Comparison of ENCODE assay signal across 27 mouse cellular contexts in the genomic region with DNA sequence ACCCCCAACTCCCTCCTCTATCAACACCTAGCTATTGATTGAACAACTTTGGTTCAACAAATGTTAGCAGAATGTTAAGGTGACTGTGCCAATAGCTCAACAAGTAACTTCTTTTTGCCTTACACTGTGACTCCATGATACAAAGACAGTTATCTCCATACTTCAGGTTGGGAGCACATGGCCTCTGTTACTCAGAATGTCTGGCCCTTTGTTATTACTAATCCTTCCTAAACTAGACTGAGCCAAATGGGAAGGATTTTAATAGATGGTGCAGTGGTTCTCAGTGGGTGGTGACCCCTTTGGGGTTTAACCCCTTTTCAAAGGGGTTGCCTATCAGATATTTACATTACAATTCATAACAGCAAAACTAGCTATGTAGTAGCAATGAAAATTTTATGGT. TPM values are rescaled to one million over a fixed set of nuclear protein-coding genes. Genes with fewer than 3 reads are reported as not detected.
DNase-seq lines count a peak whose midpoint lies in the region; ATAC-seq and TF ChIP-seq lines count a peak whose summit lies in the region.
"Had no signal": no experiment of that assay in that cellular context is flagged by ENCODE, and none has a peak within 500 bp of the region (broad histone marks: within the 10 kb centered on the region; RNA-seq: fewer than 3 reads in every experiment).

No protein-coding gene starts in this region.

- TF ChIP-seq POLR2A in heart, adult 2 months (IDR thresholded peaks at IDR 0.05; ENCODE audit: insufficient read depth, low read depth, low read length): no peak
- no peak for TF ChIP-seq POLR2A in embryonic fibroblast, embryonic 13.5 days (IDR thresholded peaks at IDR 0.05; ENCODE audit: low read depth, low read length)

- peaks cover 34% of the 10 kb centered on the region for H3K36me3 ChIP-seq in heart, adult 2 months (ENCODE audit: control insufficient read depth, insufficient read depth, low read length)
- peaks cover 8% of the 10 kb centered on the region for H3K36me3 ChIP-seq in midbrain, embryonic 11.5 days (ENCODE audit: control insufficient read depth, insufficient read depth, low read length)
- peaks cover 10% of the 10 kb centered on the region; the same call in 1 of the 2 replicates for H3K36me3 ChIP-seq in midbrain, embryonic 16.5 days (ENCODE audit: control insufficient read depth, insufficient read depth, low read length)

- no peaks in the 10 kb centered on the region for H3K27me3 ChIP-seq in heart, adult 2 months (ENCODE audit: control insufficient read depth, insufficient read depth, low read length)
- H3K27me3 ChIP-seq in midbrain, embryonic 11.5 days (ENCODE audit: control insufficient read depth, insufficient read depth, low read length): no peaks in the 10 kb centered on the region
- H3K27me3 ChIP-seq in midbrain, embryonic 16.5 days (ENCODE audit: control insufficient read depth, insufficient read depth, low read depth, low read length): no peaks in the 10 kb centered on the region
- H3K27me3 ChIP-seq: embryonic facial prominence, embryonic 13.5 days; embryonic facial prominence, embryonic 15.5 days; forebrain, embryonic 13.5 days; forebrain, embryonic 15.5 days; Patski had no signal

- no peaks in the 10 kb centered on the region for H3K79me2 ChIP-seq in heart, adult 2 months (replicated peaks; ENCODE audit: control insufficient read depth, insufficient read depth, low read length)

- no peak for ATAC-seq in midbrain, embryonic 11.5 days (ENCODE audit: low FRiP score)
- ATAC-seq in midbrain, embryonic 16.5 days: no peak
- ATAC-seq: activated CD4-positive, CD25-positive, alpha-beta regulatory T cell, adult 4 months; forebrain, embryonic 13.5 days; forebrain, embryonic 15.5 days; forebrain, postnatal 0 days; Patski had no signal

- DNase-seq in heart, adult 2 months: no peak
- DNase-seq in heart, postnatal 36 days: no peak
- peak; percentile 85 for DNase-seq in midbrain, embryonic 11.5 days (ENCODE audit: low spot score, missing footprints)
- DNase-seq in cerebellum, postnatal 25 days: no peak
- DNase-seq: adrenal gland, adult 8-10 months; adrenal gland, postnatal 14 days; adrenal gland, postnatal 36 days; cerebellum, adult 11-12 months; cerebellum, adult 2 months; cerebellum, adult 9-10 months; cerebellum, postnatal 10 days; cerebellum, postnatal 36 days; embryo, embryonic 11 days; forebrain, postnatal 0 days had no signal

- H3K4me3 ChIP-seq in heart, adult 2 months: no peak overlapping the region
- no peak overlapping the region for H3K4me3 ChIP-seq in midbrain, embryonic 11.5 days (ENCODE audit: low read depth, low read length)
- no peak overlapping the region for H3K4me3 ChIP-seq in midbrain, embryonic 16.5 days (ENCODE audit: low read depth, low read length)
- H3K4me3 ChIP-seq in embryonic fibroblast, embryonic 13.5 days (ENCODE audit: insufficient read depth, low read length): no peak overlapping the region
- H3K4me3 ChIP-seq: embryonic facial prominence, embryonic 13.5 days; embryonic facial prominence, embryonic 15.5 days; forebrain, embryonic 13.5 days; forebrain, embryonic 15.5 days had no signal

- intact Hi-C loops in heart, adult 2 months (cut with DNase I): no loop called here
- intact Hi-C loops in heart, postnatal 36 days (cut with DNase I): no loop called here

- TF ChIP-seq CTCF in heart, adult 2 months (IDR thresholded peaks at IDR 0.05): no peak
- no peak for TF ChIP-seq CTCF in embryonic fibroblast, embryonic 13.5 days (IDR thresholded peaks at IDR 0.05; ENCODE audit: borderline replicate concordance, insufficient read depth, low read length)

- no peak overlapping the region for H3K9ac ChIP-seq in heart, adult 2 months (ENCODE audit: low read depth, low read length)
- H3K9ac ChIP-seq in midbrain, embryonic 11.5 days (ENCODE audit: low read length): no peak overlapping the region
- H3K9ac ChIP-seq in midbrain, embryonic 16.5 days (ENCODE audit: low read depth, low read length): no peak overlapping the region
- H3K9ac ChIP-seq: embryonic facial prominence, embryonic 13.5 days; embryonic facial prominence, embryonic 15.5 days; forebrain, embryonic 13.5 days; forebrain, embryonic 15.5 days; forebrain, postnatal 0 days had no signal

- peak overlapping the region; percentile 29 for H3K27ac ChIP-seq in heart, adult 2 months
- H3K27ac ChIP-seq in midbrain, embryonic 11.5 days (ENCODE audit: low read depth, low read length): no peak overlapping the region
- H3K27ac ChIP-seq in midbrain, embryonic 16.5 days (ENCODE audit: low read length): no peak overlapping the region
- H3K27ac ChIP-seq in embryonic fibroblast, embryonic 13.5 days (ENCODE audit: insufficient read depth, low read length): peak overlapping the region; percentile 65
- H3K27ac ChIP-seq: embryonic facial prominence, embryonic 13.5 days; embryonic facial prominence, embryonic 15.5 days; forebrain, embryonic 13.5 days; forebrain, embryonic 15.5 days had no signal

- H3K4me1 ChIP-seq in heart, adult 2 months (ENCODE audit: control insufficient read depth, insufficient read depth, low read length): peaks cover 4% of the 10 kb centered on the region
- no peaks in the 10 kb centered on the region for H3K4me1 ChIP-seq in midbrain, embryonic 11.5 days (ENCODE audit: control insufficient read depth, insufficient read depth, low read length)
- no peaks in the 10 kb centered on the region for H3K4me1 ChIP-seq in midbrain, embryonic 16.5 days (ENCODE audit: control insufficient read depth, insufficient read depth, low read length)
- H3K4me1 ChIP-seq in embryonic fibroblast, embryonic 13.5 days (ENCODE audit: control insufficient read depth, insufficient read depth, low read length): peaks cover 14% of the 10 kb centered on the region
- H3K4me1 ChIP-seq: embryonic facial prominence, embryonic 13.5 days; embryonic facial prominence, embryonic 15.5 days; forebrain, embryonic 13.5 days; forebrain, embryonic 15.5 days had no signal

- TF ChIP-seq EP300 in heart, adult 2 months (IDR thresholded peaks at IDR 0.05; ENCODE audit: insufficient read depth, low read depth, low read length): no peak

- no peak overlapping the region for H3K4me2 ChIP-seq in midbrain, embryonic 11.5 days
- no peak overlapping the region for H3K4me2 ChIP-seq in midbrain, embryonic 16.5 days (ENCODE audit: low read length)
- H3K4me2 ChIP-seq: embryonic facial prominence, embryonic 13.5 days; embryonic facial prominence, embryonic 15.5 days; forebrain, embryonic 13.5 days; forebrain, embryonic 15.5 days had no signal

- no peaks in the 10 kb centered on the region for H3K9me3 ChIP-seq in midbrain, embryonic 11.5 days (ENCODE audit: control insufficient read depth, low read length)
- no peaks in the 10 kb centered on the region for H3K9me3 ChIP-seq in midbrain, embryonic 16.5 days (replicated peaks; ENCODE audit: control insufficient read depth, low read length, poor library complexity, severe bottlenecking)
- H3K9me3 ChIP-seq: embryonic facial prominence, embryonic 13.5 days; embryonic facial prominence, embryonic 15.5 days; forebrain, embryonic 13.5 days; forebrain, embryonic 15.5 days had no signal

RNA-seq across cellular contexts. Expression of a gene that starts 7.6 kb away (rescaled TPM):
- 10 to 100 TPM; 23.6 to 24.2 TPM for total RNA-seq in heart, adult 2 months (2021)
- 40.9 and 52.2 TPM in 2 replicates for polyA plus RNA-seq in heart, adult 2 months (2012; rRNA removed)
- 10 to 100 TPM; 18.6 to 26.0 TPM for total RNA-seq in heart, postnatal 36 days (2021)
- polyA plus RNA-seq in midbrain, embryonic 11.5 days (2014; fragmentation: Nextera tagmentation; extraction: Ambion mirVana): 103 and 107 TPM in 2 replicates
- polyA plus RNA-seq in midbrain, embryonic 16.5 days (2015; fragmentation: Nextera tagmentation; extraction: Ambion mirVana): 84.5 and 96.5 TPM in 2 replicates
- 102 and 115 TPM in 2 replicates for polyA plus RNA-seq in embryonic fibroblast, embryonic 13.5 days (2011; ENCODE audit: insufficient read length, low read depth, missing spikeins)

RNA-seq across cellular contexts. Expression of a gene that starts 18.6 kb away (rescaled TPM):
- 100 to 1,000 TPM in 1 of 2 experiments, 10 to 100 TPM in 1; 81.4 to 106 TPM for total RNA-seq in heart, adult 2 months (2021)
- polyA plus RNA-seq in heart, adult 2 months (2012; rRNA removed): 49.9 and 73.3 TPM in 2 replicates
- total RNA-seq in heart, postnatal 36 days (2021): 10 to 100 TPM; 86.3 to 97.2 TPM
- polyA plus RNA-seq in midbrain, embryonic 11.5 days (2014; fragmentation: Nextera tagmentation; extraction: Ambion mirVana): 548 and 589 TPM in 2 replicates
- 151 and 168 TPM in 2 replicates for polyA plus RNA-seq in midbrain, embryonic 16.5 days (2015; fragmentation: Nextera tagmentation; extraction: Ambion mirVana)
- polyA plus RNA-seq in embryonic fibroblast, embryonic 13.5 days (2011; ENCODE audit: insufficient read length, low read depth, missing spikeins): 1,203 and 1,448 TPM in 2 replicates

RNA-seq across cellular contexts. Expression of a gene that starts 36.1 kb away (rescaled TPM):
- total RNA-seq in heart, adult 2 months (2021): not detected
- 0.18 and 0.55 TPM in 2 replicates for polyA plus RNA-seq in heart, adult 2 months (2012; rRNA removed)
- not detected for total RNA-seq in heart, postnatal 36 days (2021)
- polyA plus RNA-seq in midbrain, embryonic 11.5 days (2014; fragmentation: Nextera tagmentation; extraction: Ambion mirVana): not detected in 2 replicates
- not detected in 2 replicates for polyA plus RNA-seq in midbrain, embryonic 16.5 days (2015; fragmentation: Nextera tagmentation; extraction: Ambion mirVana)
- polyA plus RNA-seq in embryonic fibroblast, embryonic 13.5 days (2011; ENCODE audit: insufficient read length, low read depth, missing spikeins): not detected in 2 replicates
- total RNA-seq: adrenal gland, adult 18-20 months; adrenal gland, postnatal 14 days; adrenal gland, postnatal 36 days; forebrain, postnatal 0 days had no signal
- polyA plus RNA-seq: embryonic facial prominence, embryonic 11.5 days; embryonic facial prominence, embryonic 13.5 days; embryonic facial prominence, embryonic 15.5 days; forebrain, embryonic 11.5 days; forebrain, embryonic 13.5 days; forebrain, embryonic 15.5 days; forebrain, postnatal 0 days had no signal

RNA-seq across cellular contexts. Expression of a gene that starts 46.5 kb away (rescaled TPM):
- not detected for total RNA-seq in heart, adult 2 months (2021)
- not detected in 2 replicates for polyA plus RNA-seq in heart, adult 2 months (2012; rRNA removed)
- total RNA-seq in heart, postnatal 36 days (2021): not detected
- polyA plus RNA-seq in midbrain, embryonic 11.5 days (2014; fragmentation: Nextera tagmentation; extraction: Ambion mirVana): not detected in 2 replicates
- 0.04 TPM in 1 of 2 replicates, not detected in the other for polyA plus RNA-seq in midbrain, embryonic 16.5 days (2015; fragmentation: Nextera tagmentation; extraction: Ambion mirVana)
- polyA plus RNA-seq in embryonic fibroblast, embryonic 13.5 days (2011; ENCODE audit: insufficient read length, low read depth, missing spikeins): 0.40 TPM in 1 of 2 replicates, not detected in the other
- total RNA-seq: adrenal gland, adult 18-20 months; adrenal gland, adult 8-10 months; adrenal gland, postnatal 14 days; adrenal gland, postnatal 36 days; common myeloid progenitor, adult 5-6 weeks; forebrain, postnatal 0 days had no signal
- polyA plus RNA-seq: cerebellum, adult 2 months; forebrain, embryonic 11.5 days; forebrain, embryonic 13.5 days; forebrain, embryonic 15.5 days; forebrain, postnatal 0 days had no signal

RNA-seq across cellular contexts. Expression of a gene that starts 59.3 kb away (rescaled TPM):
- total RNA-seq in heart, adult 2 months (2021): 1 to 10 TPM in 1 of 2 experiments, under 1 TPM in 1; 0.66 to 1.5 TPM
- polyA plus RNA-seq in heart, adult 2 months (2012; rRNA removed): 1.1 TPM in 2 replicates
- total RNA-seq in heart, postnatal 36 days (2021): under 1 TPM in 1 of 2 experiments, not detected in 1; 0.57 TPM
- polyA plus RNA-seq in midbrain, embryonic 11.5 days (2014; fragmentation: Nextera tagmentation; extraction: Ambion mirVana): not detected in 2 replicates
- 0.11 TPM in 1 of 2 replicates, not detected in the other for polyA plus RNA-seq in midbrain, embryonic 16.5 days (2015; fragmentation: Nextera tagmentation; extraction: Ambion mirVana)
- not detected in 2 replicates for polyA plus RNA-seq in embryonic fibroblast, embryonic 13.5 days (2011; ENCODE audit: insufficient read length, low read depth, missing spikeins)
- total RNA-seq: adrenal gland, adult 18-20 months; adrenal gland, postnatal 14 days; common myeloid progenitor, adult 5-6 weeks had no signal
- polyA plus RNA-seq: C2C12; cerebellum, adult 2 months; embryonic facial prominence, embryonic 11.5 days; embryonic facial prominence, embryonic 13.5 days; forebrain, embryonic 11.5 days; forebrain, embryonic 13.5 days; forebrain, embryonic 15.5 days; forebrain, postnatal 0 days; Patski had no signal

Comparison
In these comparisons a context has a peak if more than half of its experiments do, and no peak if none do; other contexts are left out.
1. H3K27ac ChIP-seq: peak in heart, adult 2 months (single experiment) and embryonic fibroblast, embryonic 13.5 days (single experiment); none in midbrain, embryonic 11.5 days (single experiment) and midbrain, embryonic 16.5 days (single experiment).